Mouse (Mus musculus): ENCODE results near the gene Maff. TPM values are rescaled to one million over a fixed set of nuclear protein-coding genes. Genes with fewer than 3 reads are reported as not detected.
A peak's percentile ranks its signal among the peaks of the same experiment; 100 is the strongest.

The Maff gene
- total RNA-seq, 2 experiments from 2014 or later, result 1.5 to 1.9 TPM

GRCm38 (mm10) chr15:79329346-79329978 is 17.0 kb upstream of the Maff start:
- DNase-seq, result no peak
- intact Hi-C loops (cut with DNase I), result no loop called here

GRCm38 (mm10) chr15:79329979-79330363 is 16.4 kb upstream of the Maff start:
- intact Hi-C loops (cut with DNase I), result no loop called here
- no peak for DNase-seq

- DNase-seq, result no peak
- intact Hi-C loops (cut with DNase I), result no loop called here
Measured at GRCm38 (mm10) chr15:79330521-79330920, 15.9 kb upstream of the Maff start.

GRCm38 (mm10) chr15:79333409-79333808 is 13.0 kb upstream of the Maff start:
- intact Hi-C loops (cut with DNase I), result no loop called here
- DNase-seq, result no peak

GRCm38 (mm10) chr15:79335061-79335655 is 11.3 kb upstream of the Maff start:
- intact Hi-C loops (cut with DNase I), result no loop called here
- no peak for DNase-seq

- no peak for DNase-seq
- intact Hi-C loops (cut with DNase I), result no loop called here
Measured at GRCm38 (mm10) chr15:79338978-79339377, 7.4 kb upstream of the Maff start.

- no peak for DNase-seq
- intact Hi-C loops (cut with DNase I), result no loop called here
Measured at GRCm38 (mm10) chr15:79342641-79343337, 3.6 kb upstream of the Maff start.

GRCm38 (mm10) chr15:79344627-79345026 is 1.8 kb upstream of the Maff start:
- intact Hi-C loops (cut with DNase I), result no loop called here
- DNase-seq, result no peak

- peak; percentile 92 for DNase-seq
- intact Hi-C loops (cut with DNase I), result no loop called here
Measured at GRCm38 (mm10) chr15:79347165-79347844, 884 bp downstream of the Maff start.

- DNase-seq, result peak; percentile 50
- intact Hi-C loops (cut with DNase I), result no loop called here
Measured at GRCm38 (mm10) chr15:79347845-79348506, 1.6 kb downstream of the Maff start.

GRCm38 (mm10) chr15:79348651-79349050 is 2.2 kb downstream of the Maff start:
- intact Hi-C loops (cut with DNase I), result no loop called here

GRCm38 (mm10) chr15:79350866-79351265 is 4.4 kb downstream of the Maff start:
- intact Hi-C loops (cut with DNase I), result no loop called here

More at GRCm38 (mm10) chr15:79348651-79349050, 2.2 kb downstream of the Maff start:
- DNase-seq, result no peak

GRCm38 (mm10) chr15:79351331-79351767 is 4.9 kb downstream of the Maff start:
- DNase-seq, result no peak
- intact Hi-C loops (cut with DNase I), result no loop called here

More at GRCm38 (mm10) chr15:79350866-79351265, 4.4 kb downstream of the Maff start:
- no peak for DNase-seq

GRCm38 (mm10) chr15:79352479-79352878 is 6.1 kb downstream of the Maff start:
- DNase-seq, result no peak
- intact Hi-C loops (cut with DNase I), result no loop called here

- no peak for DNase-seq
- intact Hi-C loops (cut with DNase I), result no loop called here
Measured at GRCm38 (mm10) chr15:79353690-79354305, 7.4 kb downstream of the Maff start.

GRCm38 (mm10) chr15:79354619-79355018 is 8.2 kb downstream of the Maff start:
- DNase-seq, result no peak
- intact Hi-C loops (cut with DNase I), result no loop called here

GRCm38 (mm10) chr15:79356481-79356880 is 10.1 kb downstream of the Maff start:
- intact Hi-C loops (cut with DNase I), result no loop called here
- DNase-seq, result no peak

- peak; percentile 64 for DNase-seq
- intact Hi-C loops (cut with DNase I), result no loop called here
Measured at GRCm38 (mm10) chr15:79357036-79357911, 10.9 kb downstream of the Maff start.

GRCm38 (mm10) chr15:79357974-79358690 is 11.7 kb downstream of the Maff start:
- intact Hi-C loops (cut with DNase I), result no loop called here
- no peak for DNase-seq
